33 mouse cellular contexts compared by ENCODE assay signal in the genomic region with DNA sequence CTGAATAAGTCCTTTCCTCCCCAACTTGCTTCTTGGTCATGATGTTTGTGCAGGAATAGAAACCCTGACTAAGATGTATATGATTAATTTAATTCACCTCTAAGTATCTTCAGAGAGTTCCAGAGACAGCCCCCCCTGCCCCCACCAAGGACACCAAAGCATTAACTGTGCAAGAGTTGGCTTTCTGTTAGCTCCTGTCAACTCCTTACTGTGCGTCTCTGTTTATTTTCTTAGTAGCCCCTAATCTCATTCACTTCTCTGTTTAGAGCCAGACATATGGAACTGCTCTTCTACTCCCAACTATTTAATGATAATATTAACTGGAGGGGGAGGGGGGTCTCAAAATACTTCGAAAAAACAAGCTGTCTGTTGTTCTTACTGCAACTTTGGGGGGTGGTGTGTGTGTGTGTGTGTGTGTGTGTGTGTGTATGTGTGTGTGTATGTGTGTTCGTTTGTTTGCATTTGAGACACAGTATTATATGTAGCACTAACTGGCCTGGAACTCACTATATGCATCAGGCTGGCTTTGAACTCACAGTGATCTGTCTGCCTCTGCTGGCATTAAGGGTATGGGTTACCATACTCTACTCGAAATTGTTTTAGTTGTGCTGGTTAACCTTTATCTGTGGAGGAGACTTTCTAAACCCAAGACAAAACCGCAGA.
DNase-seq lines count a peak whose midpoint lies in the region; ATAC-seq lines count a peak whose summit lies in the region.
"Had no signal": no experiment of that assay in that cellular context is flagged by ENCODE, and none has a peak within 500 bp of the region (broad histone marks: within the 10 kb centered on the region; RNA-seq: fewer than 3 reads in every experiment).

No protein-coding gene starts in this region.

- H3K4me2 ChIP-seq in heart, embryonic 15.5 days, result no peak overlapping the region
- no peak overlapping the region for H3K4me2 ChIP-seq in heart, embryonic 12.5 days
- H3K4me2 ChIP-seq in kidney, embryonic 16.5 days (replicated peaks; ENCODE audit: low read depth, low read length), result no peak overlapping the region
- H3K4me2 ChIP-seq in midbrain, embryonic 11.5 days, result no peak overlapping the region
- no peak overlapping the region for H3K4me2 ChIP-seq in midbrain, embryonic 15.5 days
- H3K4me2 ChIP-seq: embryonic facial prominence, embryonic 12.5 days; forebrain, embryonic 15.5 days; hindbrain, embryonic 13.5 days; limb, embryonic 12.5 days; liver, embryonic 15.5 days; neural tube, embryonic 12.5 days had no signal

- H3K4me1 ChIP-seq in heart, embryonic 15.5 days (replicated peaks), result peaks cover 17% of the 10 kb centered on the region
- H3K4me1 ChIP-seq in heart, embryonic 12.5 days (replicated peaks), result peaks cover 26% of the 10 kb centered on the region
- H3K4me1 ChIP-seq in kidney, embryonic 16.5 days (ENCODE audit: insufficient read depth, low read length), result no peaks in the 10 kb centered on the region
- H3K4me1 ChIP-seq in midbrain, embryonic 11.5 days (ENCODE audit: control insufficient read depth, insufficient read depth, low read length), result no peaks in the 10 kb centered on the region
- no peaks in the 10 kb centered on the region for H3K4me1 ChIP-seq in midbrain, embryonic 15.5 days
- H3K4me1 ChIP-seq: embryonic facial prominence, embryonic 12.5 days; forebrain, embryonic 10.5 days; forebrain, embryonic 15.5 days; hindbrain, embryonic 13.5 days; liver, embryonic 15.5 days; midbrain, embryonic 10.5 days; neural tube, embryonic 12.5 days had no signal

- no peak overlapping the region for H3K9ac ChIP-seq in heart, embryonic 15.5 days
- H3K9ac ChIP-seq in heart, embryonic 12.5 days, result no peak overlapping the region
- H3K9ac ChIP-seq in kidney, embryonic 16.5 days (replicated peaks; ENCODE audit: low read length), result no peak overlapping the region
- no peak overlapping the region for H3K9ac ChIP-seq in midbrain, embryonic 11.5 days (ENCODE audit: low read length)
- no peak overlapping the region for H3K9ac ChIP-seq in midbrain, embryonic 15.5 days
- H3K9ac ChIP-seq: embryonic facial prominence, embryonic 12.5 days; forebrain, embryonic 15.5 days; hindbrain, embryonic 13.5 days; limb, embryonic 12.5 days; liver, embryonic 15.5 days; neural tube, embryonic 12.5 days had no signal

- H3K27me3 ChIP-seq in heart, embryonic 15.5 days, result no peaks in the 10 kb centered on the region
- no peaks in the 10 kb centered on the region for H3K27me3 ChIP-seq in heart, embryonic 12.5 days (replicated peaks)
- no peaks in the 10 kb centered on the region for H3K27me3 ChIP-seq in kidney, embryonic 16.5 days (ENCODE audit: insufficient read depth, low read length)
- no peaks in the 10 kb centered on the region for H3K27me3 ChIP-seq in midbrain, embryonic 11.5 days (ENCODE audit: control insufficient read depth, insufficient read depth, low read length)
- no peaks in the 10 kb centered on the region for H3K27me3 ChIP-seq in midbrain, embryonic 15.5 days (replicated peaks)
- H3K27me3 ChIP-seq: CH12.LX; embryonic facial prominence, embryonic 12.5 days; forebrain, embryonic 15.5 days; hindbrain, embryonic 13.5 days; limb, embryonic 12.5 days; liver, embryonic 15.5 days; neural tube, embryonic 12.5 days had no signal

- DNase-seq in embryo, embryonic 10.5 days (ENCODE audit: low spot score), result peak; percentile 7
- DNase-seq in embryo, embryonic 10 days (ENCODE audit: low spot score), result no peak
- no peak for DNase-seq in kidney, adult 11 months
- DNase-seq in midbrain, embryonic 11.5 days (ENCODE audit: low spot score, missing footprints), result peak; percentile 47
- DNase-seq: adrenal gland, adult 2 months; adrenal gland, postnatal 36 days; cerebellum, adult 18-20 months; cerebellum, postnatal 10 days; gastrocnemius, postnatal 25 days; heart, adult 11 months; heart, postnatal 4 days; kidney, postnatal 10 days; lung, postnatal 14 days; right cerebral cortex, adult 18-20 months; spleen, adult 18-20 months; thymus, postnatal 14 days had no signal

- H3K36me3 ChIP-seq in heart, embryonic 15.5 days, result no peaks in the 10 kb centered on the region
- H3K36me3 ChIP-seq in heart, embryonic 12.5 days, result no peaks in the 10 kb centered on the region
- H3K36me3 ChIP-seq in kidney, embryonic 16.5 days (ENCODE audit: insufficient read depth, low read length), result no peaks in the 10 kb centered on the region
- H3K36me3 ChIP-seq in midbrain, embryonic 11.5 days (ENCODE audit: control insufficient read depth, insufficient read depth, low read length), result no peaks in the 10 kb centered on the region
- no peaks in the 10 kb centered on the region for H3K36me3 ChIP-seq in midbrain, embryonic 15.5 days (replicated peaks)
- H3K36me3 ChIP-seq: embryonic facial prominence, embryonic 12.5 days; forebrain, embryonic 10.5 days; forebrain, embryonic 15.5 days; hindbrain, embryonic 13.5 days; limb, embryonic 12.5 days; liver, embryonic 15.5 days; midbrain, embryonic 10.5 days; neural tube, embryonic 12.5 days had no signal

- ATAC-seq in heart, embryonic 15.5 days (replicated peaks; ENCODE audit: insufficient number of reproducible peaks, insufficient read depth, low FRiP score, low read depth), result no peak
- no peak for ATAC-seq in heart, embryonic 12.5 days (ENCODE audit: insufficient number of reproducible peaks, low FRiP score)
- ATAC-seq in kidney, embryonic 16.5 days (ENCODE audit: low FRiP score, low TSS enrichment), result 0 out of 2 replicates have a peak, but pooled peaks have one; percentile 65
- ATAC-seq in midbrain, embryonic 11.5 days (ENCODE audit: low FRiP score), result no peak
- no peak for ATAC-seq in midbrain, embryonic 15.5 days (replicated peaks)
- ATAC-seq: activated CD4-positive, CD25-positive, alpha-beta regulatory T cell, adult 4 months; forebrain, embryonic 15.5 days; intestine, embryonic 16.5 days had no signal

- H3K27ac ChIP-seq in heart, embryonic 15.5 days, result 0 out of 2 replicates have a peak overlapping the region, but pooled peaks have one; percentile 1
- H3K27ac ChIP-seq in heart, embryonic 12.5 days (ENCODE audit: poor library complexity, severe bottlenecking), result no peak overlapping the region
- H3K27ac ChIP-seq in kidney, embryonic 16.5 days (ENCODE audit: low read length), result no peak overlapping the region
- no peak overlapping the region for H3K27ac ChIP-seq in midbrain, embryonic 11.5 days (ENCODE audit: low read depth, low read length)
- H3K27ac ChIP-seq in midbrain, embryonic 15.5 days, result no peak overlapping the region
- H3K27ac ChIP-seq: embryonic facial prominence, embryonic 12.5 days; forebrain, embryonic 10.5 days; forebrain, embryonic 15.5 days; hindbrain, embryonic 13.5 days; left cerebral cortex, adult 2 months; limb, embryonic 12.5 days; liver, embryonic 15.5 days; midbrain, embryonic 10.5 days; neural tube, embryonic 12.5 days had no signal

- no peak overlapping the region for H3K4me3 ChIP-seq in heart, embryonic 15.5 days
- H3K4me3 ChIP-seq in heart, embryonic 12.5 days, result no peak overlapping the region
- no peak overlapping the region for H3K4me3 ChIP-seq in kidney, embryonic 16.5 days (ENCODE audit: low read length)
- no peak overlapping the region for H3K4me3 ChIP-seq in midbrain, embryonic 11.5 days (ENCODE audit: low read depth, low read length)
- no peak overlapping the region for H3K4me3 ChIP-seq in midbrain, embryonic 15.5 days
- H3K4me3 ChIP-seq: embryonic facial prominence, embryonic 12.5 days; forebrain, embryonic 10.5 days; forebrain, embryonic 15.5 days; hindbrain, embryonic 13.5 days; left cerebral cortex, adult 2 months; limb, embryonic 12.5 days; liver, embryonic 15.5 days; midbrain, embryonic 10.5 days; myocyte; neural tube, embryonic 12.5 days had no signal

- H3K9me3 ChIP-seq in heart, embryonic 15.5 days (replicated peaks), result no peaks in the 10 kb centered on the region
- no peaks in the 10 kb centered on the region for H3K9me3 ChIP-seq in heart, embryonic 12.5 days (replicated peaks)
- no peaks in the 10 kb centered on the region for H3K9me3 ChIP-seq in kidney, embryonic 16.5 days (ENCODE audit: low read length)
- no peaks in the 10 kb centered on the region for H3K9me3 ChIP-seq in midbrain, embryonic 11.5 days (ENCODE audit: control insufficient read depth, low read length)
- no peaks in the 10 kb centered on the region for H3K9me3 ChIP-seq in midbrain, embryonic 15.5 days
- H3K9me3 ChIP-seq: embryonic facial prominence, embryonic 12.5 days; forebrain, embryonic 10.5 days; forebrain, embryonic 15.5 days; hindbrain, embryonic 13.5 days; limb, embryonic 12.5 days; liver, embryonic 15.5 days; midbrain, embryonic 10.5 days; neural tube, embryonic 12.5 days had no signal

- 37% methylated on average over 5 of the region's 5 CpGs for WGBS in heart, embryonic 15.5 days
- 41% methylated on average over 5 of the region's 5 CpGs for WGBS in heart, embryonic 12.5 days
- 52% methylated on average over 5 of the region's 5 CpGs for WGBS in kidney, embryonic 16.5 days
- 67% methylated on average over 5 of the region's 5 CpGs for WGBS in midbrain, embryonic 11.5 days
- 81% methylated on average over 5 of the region's 5 CpGs for WGBS in midbrain, embryonic 15.5 days

Comparison
In these comparisons a context has a peak if more than half of its experiments do, and no peak if none do; other contexts are left out.
1. DNase-seq: peak in embryo, embryonic 10.5 days (single experiment) and midbrain, embryonic 11.5 days (single experiment); none in embryo, embryonic 10 days (single experiment) and kidney, adult 11 months (single experiment).